15 mouse cellular contexts compared by ENCODE assay signal in the genomic region with DNA sequence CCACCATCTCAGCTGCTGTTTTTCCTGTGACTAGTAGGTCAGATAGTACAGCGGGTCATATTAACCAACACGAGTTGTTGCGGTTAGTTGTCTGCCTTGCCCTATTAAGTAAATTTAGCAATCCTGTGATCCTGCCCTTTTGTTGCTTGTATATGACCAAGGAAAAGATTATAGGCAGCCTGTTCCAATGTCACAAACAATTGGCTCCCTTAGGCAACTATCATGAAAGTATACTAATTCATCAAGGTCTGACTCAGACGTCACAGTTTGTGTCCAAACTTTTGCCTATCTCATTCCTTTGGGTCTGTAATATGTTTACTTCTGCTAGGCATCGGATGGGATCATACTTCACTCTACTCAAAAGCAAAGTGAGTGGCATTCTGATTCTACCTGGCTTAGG.
"Had no signal": no experiment of that assay in that cellular context is flagged by ENCODE, and none has a peak within 500 bp of the region (broad histone marks: within the 10 kb centered on the region; RNA-seq: fewer than 3 reads in every experiment).

No protein-coding gene starts in this region.

- H3K9me3 ChIP-seq: neural tube, embryonic 13.5 days; neural tube, embryonic 15.5 days; stomach, embryonic 15.5 days had no signal

- H3K4me1 ChIP-seq: neural tube, embryonic 13.5 days; neural tube, embryonic 15.5 days; stomach, embryonic 15.5 days had no signal

- H3K4me3 ChIP-seq: neural tube, embryonic 13.5 days; neural tube, embryonic 15.5 days; stomach, embryonic 15.5 days had no signal

- H3K36me3 ChIP-seq: neural tube, embryonic 13.5 days; neural tube, embryonic 15.5 days; stomach, embryonic 15.5 days had no signal

- DNase-seq: retina, postnatal 1 day; right cerebral cortex, adult 18-20 months; right cerebral cortex, postnatal 14 days; right cerebral cortex, postnatal 25 days; right cerebral cortex, postnatal 4 days; spleen, adult 18-20 months; thymus, adult 18-20 months; thymus, adult 2 months; thymus, postnatal 14 days; thymus, postnatal 25 days; thymus, postnatal 36 days; thymus, postnatal 4 days had no signal

- H3K27me3 ChIP-seq: neural tube, embryonic 13.5 days; neural tube, embryonic 15.5 days; stomach, embryonic 15.5 days had no signal

- H3K9ac ChIP-seq: neural tube, embryonic 13.5 days; neural tube, embryonic 15.5 days; stomach, embryonic 15.5 days had no signal

- H3K4me2 ChIP-seq: neural tube, embryonic 13.5 days; neural tube, embryonic 15.5 days; stomach, embryonic 15.5 days had no signal

- H3K27ac ChIP-seq: neural tube, embryonic 13.5 days; neural tube, embryonic 15.5 days; stomach, embryonic 15.5 days had no signal
